Mouse (Mus musculus) megakaryocyte progenitor cell, adult 5-6 weeks (primary cell): ENCODE data around the gene Traf3ip1. TPM values are rescaled to one million over a fixed set of nuclear protein-coding genes. Genes with fewer than 3 reads are reported as not detected.

Experiments used
- ATAC-seq: replicated peaks from 2 replicates; pipeline ENCODE4 v1.8.0; 2016; ENCODE audit warnings: mild to moderate bottlenecking, moderate TSS enrichment, inconsistent platforms; ENCODE audit not compliant: poor library complexity
- total RNA-seq, 2 experiments: library from RNA; stranded (forward) in 1 of 2; stranded (reverse) in 1 of 2; fragments of 157-497, 149-512 nt in 1 of 2; fragments of 200-1000 nt in 1 of 2; gene quantifications; 2 replicates each; pipeline versions ENCODE4 v1.2.3 to v1.2.4; 2015 to 2017

Traf3ip1 gene
- total RNA-seq, 2 experiments from 2014 or later, result 3.3 to 4.9 TPM

DNA sequence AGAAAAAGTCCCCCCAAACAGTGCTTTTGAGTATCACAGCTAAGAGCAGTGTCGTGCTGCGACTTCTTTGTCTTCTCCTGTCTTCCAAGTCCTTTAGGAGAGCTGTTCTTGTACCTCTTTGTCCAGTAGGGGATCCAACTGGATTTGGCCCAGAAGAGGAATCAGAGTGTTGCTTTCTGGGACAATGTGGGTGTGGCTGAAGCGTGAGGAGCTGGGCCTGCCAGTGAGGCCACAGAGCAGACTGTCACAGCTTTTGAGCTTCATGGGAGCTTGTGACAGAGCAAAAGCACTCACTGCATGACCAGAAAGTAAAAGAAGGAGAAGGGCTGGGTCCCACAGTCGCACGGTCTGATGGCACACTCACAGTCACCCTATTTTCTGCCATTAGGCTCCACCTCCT is 38.4 kb downstream of the Traf3ip1 start:
- no peak for ATAC-seq

GRCm38 (mm10) chr1:91533483-91533882 is 39.0 kb downstream of the Traf3ip1 start:
- peak; percentile 92 for ATAC-seq

DNA sequence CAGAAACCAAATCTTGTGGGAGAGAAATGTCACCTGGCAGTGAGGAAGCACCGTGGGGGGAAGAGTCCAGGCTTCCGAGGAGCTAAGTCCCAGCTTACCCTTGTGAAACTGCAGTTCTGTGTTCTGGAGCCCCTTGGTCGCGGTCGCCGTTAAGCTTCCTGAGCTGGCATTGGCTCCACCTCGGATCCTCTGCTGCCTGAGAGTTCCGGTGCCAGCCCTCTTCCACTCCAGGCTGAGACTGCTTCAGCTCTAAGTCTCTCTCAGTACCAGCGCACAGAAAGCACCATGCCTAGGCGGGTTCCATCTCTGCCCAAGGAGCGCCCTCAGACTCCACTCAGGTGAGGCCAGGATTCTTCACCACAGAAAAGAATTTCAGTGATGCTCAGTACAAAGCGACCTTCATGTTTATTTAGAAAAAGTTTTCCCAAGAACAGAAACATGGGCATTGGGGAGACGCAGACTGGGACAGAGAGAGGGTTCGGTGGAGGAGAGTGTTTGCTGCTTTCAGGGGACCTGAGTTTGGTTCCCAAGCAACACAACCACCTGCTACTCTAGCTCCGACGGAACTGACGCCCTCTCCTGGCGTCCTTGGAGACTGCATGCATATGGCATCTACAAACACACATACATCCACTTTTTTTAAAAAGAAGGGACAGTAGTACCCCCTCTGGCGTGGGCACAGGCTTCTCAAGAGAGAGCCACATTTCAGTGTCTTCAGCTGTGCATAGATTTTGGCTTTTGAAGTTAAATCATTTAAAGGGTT is 39.7 kb downstream of the Traf3ip1 start:
- ATAC-seq, result 0 out of 2 replicates have a peak, but pooled peaks have one; percentile 6

GRCm38 (mm10) chr1:91537786-91538569 is 43.5 kb downstream of the Traf3ip1 start:
- no peak for ATAC-seq

GRCm38 (mm10) chr1:91538570-91538929 is 44.1 kb downstream of the Traf3ip1 start:
- no peak for ATAC-seq

DNA sequence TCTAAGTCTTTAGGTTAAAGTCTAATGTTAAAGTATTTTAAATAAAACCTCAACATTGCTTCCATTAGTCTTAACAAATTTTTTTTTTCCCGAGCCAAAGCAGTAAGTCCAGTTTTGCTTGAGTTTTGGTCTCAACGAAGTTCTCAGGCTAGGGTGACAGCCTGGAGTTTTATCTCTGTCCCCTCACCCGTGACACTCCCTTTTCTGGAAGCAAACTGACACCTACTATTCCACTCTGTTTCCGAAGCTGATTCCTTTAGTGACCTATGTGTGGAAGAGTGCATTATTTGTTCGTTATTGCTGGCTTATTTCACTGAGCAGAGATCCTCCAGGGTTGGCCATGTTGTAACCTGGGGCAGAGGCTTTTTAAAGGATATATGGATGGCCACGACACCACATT is 44.8 kb downstream of the Traf3ip1 start:
- no peak for ATAC-seq

DNA sequence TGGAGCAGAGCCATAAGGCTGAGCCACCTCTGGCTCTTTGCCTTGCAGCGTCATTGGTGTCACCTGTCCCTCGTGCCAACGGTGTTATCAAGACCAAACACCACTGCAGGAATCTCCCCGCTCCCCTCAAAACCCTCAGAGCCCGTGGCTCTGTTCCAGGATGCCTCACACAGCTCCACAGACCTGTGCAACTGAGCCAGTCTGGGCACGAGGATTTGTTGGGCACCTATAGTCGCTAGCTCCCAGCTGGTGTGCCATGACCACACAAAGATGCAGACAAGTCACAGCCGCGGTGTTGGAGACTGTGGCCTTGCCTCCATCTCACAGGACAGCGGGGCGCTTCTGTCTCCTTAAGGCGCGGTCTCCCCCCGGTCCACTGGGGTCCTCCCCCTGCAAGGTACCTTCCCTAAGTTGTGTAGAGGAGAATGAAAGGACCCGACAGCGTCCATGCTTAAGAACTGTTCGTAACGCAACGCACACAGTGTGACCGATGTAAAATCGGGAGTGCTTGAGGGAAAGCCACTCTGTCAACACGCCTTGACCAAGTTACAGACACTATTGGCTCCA is 45.3 kb downstream of the Traf3ip1 start:
- ATAC-seq, result peak; percentile 53

- peak; percentile 83 for ATAC-seq
These were observed 45.9 kb downstream of the Traf3ip1 start, which contains the start of gene Asb1 for GRCm38 (mm10) chr1:91540271-91540826. Asb1 (plus strand) TSS chr1:91540544.

GRCm38 (mm10) chr1:91541042-91541592 is 46.7 kb downstream of the Traf3ip1 start:
- no peak for ATAC-seq

DNA sequence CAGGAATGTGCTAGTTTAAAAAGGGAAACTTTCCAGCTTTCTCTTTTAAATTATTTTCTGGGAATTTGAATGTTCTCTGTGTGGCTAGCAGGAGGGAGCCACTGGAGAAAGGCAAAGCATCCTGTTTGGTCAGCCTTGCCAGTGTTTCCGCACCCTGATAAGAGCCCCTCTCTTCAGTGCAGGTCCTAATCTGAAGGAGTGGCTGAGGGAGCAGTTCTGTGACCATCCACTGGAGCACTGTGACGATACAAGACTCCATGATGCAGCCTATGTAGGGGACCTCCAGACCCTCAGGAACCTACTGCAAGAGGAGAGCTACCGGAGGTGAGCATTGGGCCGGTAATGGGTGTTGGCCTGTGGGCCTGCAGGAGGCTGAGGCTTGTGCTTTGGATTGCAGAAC is 49.5 kb downstream of the Traf3ip1 start:
- ATAC-seq, result no peak

GRCm38 (mm10) chr1:91545226-91545625 is 50.8 kb downstream of the Traf3ip1 start:
- no peak for ATAC-seq

- ATAC-seq, result no peak
These were observed 53.1 kb downstream of the Traf3ip1 start for GRCm38 (mm10) chr1:91547567-91547966.

DNA sequence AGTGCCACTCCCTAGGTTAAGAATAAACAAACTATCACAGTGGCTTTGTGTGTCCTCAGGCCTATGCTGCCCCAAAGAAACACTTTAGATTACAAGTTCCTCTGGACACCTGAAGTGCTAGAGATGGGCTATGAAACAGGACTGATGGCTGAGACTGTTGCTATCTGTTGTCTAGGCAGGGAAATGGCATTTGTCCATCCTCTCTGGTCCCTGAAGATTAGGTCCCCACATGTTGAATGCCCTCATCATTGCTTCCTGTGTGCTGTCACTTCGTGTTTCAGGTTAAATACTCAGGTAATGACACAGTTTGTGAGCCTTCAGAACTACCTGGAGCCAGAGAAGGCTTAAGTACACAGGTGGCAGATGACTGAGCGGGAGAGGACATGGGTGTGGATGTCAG is 54.6 kb downstream of the Traf3ip1 start:
- ATAC-seq, result peak; percentile 63

GRCm38 (mm10) chr1:91557099-91557498 is 62.7 kb downstream of the Traf3ip1 start:
- no peak for ATAC-seq

DNA sequence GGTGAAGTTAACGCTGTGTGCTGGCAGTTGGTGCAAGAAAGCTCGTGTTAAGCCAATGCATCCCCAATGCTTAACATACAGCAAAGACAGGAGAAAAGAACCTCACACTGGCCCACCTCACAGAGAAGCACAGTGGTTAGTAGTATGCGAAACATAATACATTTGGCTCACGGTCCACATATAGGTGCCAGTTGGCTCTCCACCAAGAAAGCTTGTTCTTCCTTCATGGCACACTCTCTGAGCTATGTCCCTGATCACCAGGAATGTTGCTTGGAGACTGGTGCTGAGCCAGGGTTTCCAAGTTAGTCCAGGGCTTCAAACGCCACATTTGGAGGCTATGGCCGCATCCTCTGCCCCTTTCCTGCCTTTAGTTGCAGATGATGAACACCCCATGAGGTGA is 66.8 kb downstream of the Traf3ip1 start:
- no peak for ATAC-seq

GRCm38 (mm10) chr1:91562977-91563590 is 68.6 kb downstream of the Traf3ip1 start:
- ATAC-seq, result 0 out of 2 replicates have a peak, but pooled peaks have one; percentile 17

- ATAC-seq, result peak; percentile 81
These were observed 69.6 kb downstream of the Traf3ip1 start for GRCm38 (mm10) chr1:91564004-91564403.

DNA sequence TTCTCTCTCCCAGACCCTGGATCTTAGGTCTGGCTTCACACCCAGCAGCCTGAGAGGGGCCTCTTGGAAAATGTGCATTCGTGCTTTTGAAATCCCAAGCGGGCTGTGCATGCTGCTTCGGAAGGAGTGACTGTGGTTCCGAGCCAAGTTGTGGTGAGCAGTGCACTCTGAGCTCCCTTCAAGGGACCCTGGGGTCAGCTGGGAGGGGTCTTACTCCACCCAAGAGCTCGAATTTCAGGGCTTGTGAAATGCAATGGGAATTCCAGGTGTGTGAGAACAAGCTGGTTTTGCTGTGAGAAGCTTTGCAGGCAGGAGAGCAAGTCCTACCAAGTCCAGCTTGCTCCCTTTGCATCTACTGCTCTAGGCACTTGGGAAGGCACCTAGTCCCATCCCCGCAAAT is 70.2 kb downstream of the Traf3ip1 start:
- no peak for ATAC-seq

DNA sequence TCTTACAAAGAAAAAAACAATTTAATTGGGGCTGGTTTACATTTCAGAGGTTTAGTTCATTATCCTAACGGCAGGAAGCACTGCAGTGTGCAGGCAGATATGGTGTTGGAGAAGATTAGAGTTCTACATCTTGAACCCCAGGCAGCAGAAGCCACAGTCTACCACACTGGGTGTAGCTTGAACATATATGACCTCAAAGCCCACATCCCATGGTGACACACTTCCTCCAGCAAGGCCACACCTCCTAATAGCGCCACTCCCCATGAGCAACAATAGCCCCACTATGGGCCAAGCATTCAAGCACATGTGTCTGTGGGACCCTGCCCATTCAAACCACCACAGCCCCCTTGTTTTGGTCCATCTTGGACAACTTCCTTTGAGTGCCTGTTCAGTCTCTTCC is 72.8 kb downstream of the Traf3ip1 start:
- 0 out of 2 replicates have a peak, but pooled peaks have one; percentile 3 for ATAC-seq

DNA sequence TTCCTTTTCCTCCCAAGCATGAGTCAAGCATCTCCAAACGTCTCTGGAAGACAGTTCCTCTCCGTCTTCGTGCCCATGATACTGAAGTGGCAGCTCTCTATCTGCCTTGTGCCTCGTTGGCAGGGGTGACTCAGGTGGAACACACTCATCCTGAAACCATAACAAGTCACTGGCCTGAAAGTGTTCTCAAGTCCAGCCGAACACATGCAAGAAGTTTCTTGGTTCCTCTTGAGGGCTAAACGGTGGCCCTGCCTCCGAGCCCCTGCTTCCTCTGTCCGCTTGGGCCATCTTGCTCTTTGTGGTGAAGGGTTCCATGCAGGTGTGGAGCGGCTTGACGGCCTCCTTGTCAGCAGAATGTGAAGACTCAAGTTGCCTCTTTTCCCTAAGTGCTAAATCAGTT is 78.0 kb downstream of the Traf3ip1 start:
- no peak for ATAC-seq

DNA sequence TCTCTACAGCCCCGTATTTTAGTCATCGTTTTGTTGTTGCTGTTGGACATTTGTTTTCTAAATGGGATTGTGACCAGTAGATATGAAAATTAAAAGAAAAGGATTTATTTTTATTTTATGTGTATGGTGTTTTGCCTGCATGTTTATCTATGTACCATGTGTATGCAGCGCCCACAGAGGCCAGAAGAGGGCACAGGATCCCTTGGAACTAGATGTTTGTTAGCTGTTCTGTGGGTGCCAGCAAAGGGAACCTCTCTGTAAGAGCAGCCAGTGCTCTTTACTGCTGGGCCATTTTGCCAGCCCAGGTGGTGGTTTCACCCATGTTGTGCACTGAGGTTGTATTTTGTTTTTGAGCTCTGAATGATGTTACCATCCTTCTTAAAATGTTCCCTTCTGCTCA is 79.8 kb downstream of the Traf3ip1 start:
- ATAC-seq, result 0 out of 2 replicates have a peak, but pooled peaks have one; percentile 55
